Mouse (Mus musculus) left cerebral cortex, adult 9 months (tissue): ENCODE results near the gene Tpra1.
A peak's percentile ranks its signal among the peaks of the same experiment; 100 is the strongest.

ENCODE experiments used
- DNase-seq, 2 experiments: peaks; one replicate each; pipeline ENCODE4 v3.0.0; 2022; ENCODE audit warnings: low spot score in 2 of 2

Gene Tpra1

GRCm38 (mm10) chr6:88956725-88957124 lies 54.7 kb downstream of the Tpra1 start:
- DNase-seq = no peak

- no peak for DNase-seq
These were observed 55.3 kb downstream of the Tpra1 start for GRCm38 (mm10) chr6:88957313-88957712.

- DNase-seq = no peak
These were observed 55.8 kb downstream of the Tpra1 start for GRCm38 (mm10) chr6:88957801-88958211.

GRCm38 (mm10) chr6:88958305-88958704 lies 56.3 kb downstream of the Tpra1 start:
- DNase-seq = no peak

- peak; percentile 73 to 74 for DNase-seq
These were observed 57.8 kb downstream of the Tpra1 start for GRCm38 (mm10) chr6:88959834-88960233.

GRCm38 (mm10) chr6:88960941-88961340 lies 58.9 kb downstream of the Tpra1 start:
- DNase-seq = no peak
